Mouse (Mus musculus): ENCODE data around the gene Gm9945.

- no peak for TF ChIP-seq CTCF (conservative IDR thresholded peaks at IDR 0.05; ENCODE audit: low read length)
- no peak for TF ChIP-seq POU5F1 (IDR thresholded peaks at IDR 0.05; ENCODE audit: borderline replicate concordance, low read length)
- TF ChIP-seq NANOG (IDR thresholded peaks at IDR 0.05; ENCODE audit: borderline replicate concordance, low read length): no peak
These were observed 12.0 kb downstream of the Gm9945 start for GRCm38 (mm10) chr11:53491954-53492401.

Measured in E14TG2a.4 (cell line).